Mouse (Mus musculus) spleen, adult 12 weeks (tissue): ENCODE results near the gene Mapk7.

Source experiments
- DNase-seq: peaks from one replicate; pipeline ENCODE4 v3.0.0; 2022; ENCODE audit warnings: low spot score

The Mapk7 gene

GRCm38 (mm10) chr11:61490944-61491520, 3.2 kb downstream of the Mapk7 start:
- no peak for DNase-seq

GRCm38 (mm10) chr11:61489874-61490273, 4.3 kb downstream of the Mapk7 start:
- DNase-seq: no peak

GRCm38 (mm10) chr11:61489085-61489484, 5.1 kb downstream of the Mapk7 start:
- no peak for DNase-seq

GRCm38 (mm10) chr11:61487936-61488335, 6.3 kb downstream of the Mapk7 start:
- no peak for DNase-seq

- no peak for DNase-seq
Observed at GRCm38 (mm10) chr11:61487401-61487800, 6.8 kb downstream of the Mapk7 start.

GRCm38 (mm10) chr11:61486458-61487219, 7.6 kb downstream of the Mapk7 start:
- DNase-seq: no peak

GRCm38 (mm10) chr11:61485541-61486457, 8.4 kb downstream of the Mapk7 start:
- no peak for DNase-seq

GRCm38 (mm10) chr11:61484613-61485540, 9.3 kb downstream of the Mapk7 start, which contains the start of gene Mfap4:
TSS of gene Mfap4 (plus strand) at chr11:61485431.
- DNase-seq: no peak

- DNase-seq: no peak
Observed at GRCm38 (mm10) chr11:61484256-61484612, 10.0 kb downstream of the Mapk7 start.

- DNase-seq: no peak
Observed at GRCm38 (mm10) chr11:61483226-61483845, 10.9 kb downstream of the Mapk7 start.

GRCm38 (mm10) chr11:61481239-61482090, 12.7 kb downstream of the Mapk7 start:
- DNase-seq: no peak

- no peak for DNase-seq
Observed at GRCm38 (mm10) chr11:61478788-61479187, 15.4 kb downstream of the Mapk7 start.

GRCm38 (mm10) chr11:61477566-61478508, 16.4 kb downstream of the Mapk7 start:
- DNase-seq: no peak

GRCm38 (mm10) chr11:61476786-61477382, 17.3 kb downstream of the Mapk7 start:
- DNase-seq: no peak

- DNase-seq: no peak
Observed at GRCm38 (mm10) chr11:61473630-61474029, 20.6 kb downstream of the Mapk7 start.

- no peak for DNase-seq
Observed at GRCm38 (mm10) chr11:61470880-61471279, 23.3 kb downstream of the Mapk7 start.

GRCm38 (mm10) chr11:61469317-61469917, 24.8 kb downstream of the Mapk7 start:
- DNase-seq: no peak

GRCm38 (mm10) chr11:61468534-61468933, 25.7 kb downstream of the Mapk7 start:
- DNase-seq: no peak
